Mouse (Mus musculus): Measurements from ENCODE around the gene Slc44a5.

GRCm38 (mm10) chr3:153932461-153932860, 40.8 kb upstream of the Slc44a5 start:
- TF ChIP-seq POLR2A (IDR thresholded peaks at IDR 0.05; ENCODE audit: control insufficient read depth, extremely low read depth, insufficient read depth, low read length, poor library complexity) (no peak), CTCF (IDR thresholded peaks at IDR 0.05; ENCODE audit: borderline replicate concordance, control insufficient read depth, extremely low read depth, insufficient read depth, low read length, poor library complexity) (no peak)

All from thymus, adult 2 months (tissue).